Mouse (Mus musculus) heart, embryonic 11.5 days (tissue): Measurements from ENCODE around the gene Ubl4b. TPM values are rescaled to one million over a fixed set of nuclear protein-coding genes. Genes with fewer than 3 reads are reported as not detected.

Experiments
- ATAC-seq: fragments of 200-750 bp; cut with Nextera tagmentation; replicated peaks from 2 replicates; pipeline ENCODE4 v1.8.0; 2017; ENCODE audit warnings: moderate library complexity; ENCODE audit not compliant: insufficient number of reproducible peaks, low FRiP score, low TSS enrichment
- H3K27ac ChIP-seq: fragments of 300-500 bp; sonication (generic); 2 replicates; pipeline ENCODE4 v1.5.1; 2014; ENCODE audit warnings: mild to moderate bottlenecking, low read depth, low read length
- H3K27me3 ChIP-seq: fragments of 300-500 bp; sonication (generic); 2 replicates; pipeline ENCODE4 v1.6.1; 2014; ENCODE audit warnings: mild to moderate bottlenecking, low read length, mixed read lengths; ENCODE audit not compliant: control insufficient read depth, insufficient read depth
- H3K36me3 ChIP-seq: fragments of 300-500 bp; sonication (generic); 2 replicates; pipeline ENCODE4 v1.6.1; 2014; ENCODE audit warnings: mild to moderate bottlenecking, low read length, moderate library complexity, mixed read lengths; ENCODE audit not compliant: control insufficient read depth, insufficient read depth
- H3K4me1 ChIP-seq: fragments of 300-500 bp; sonication (generic); 2 replicates; pipeline ENCODE4 v1.6.1; 2014; ENCODE audit warnings: low read length; ENCODE audit not compliant: control insufficient read depth, insufficient read depth
- H3K4me2 ChIP-seq: fragments of 300-500 bp; sonication (generic); 2 replicates; pipeline ENCODE4 v1.6.1; 2014; ENCODE audit warnings: mild to moderate bottlenecking, moderate library complexity
- H3K4me3 ChIP-seq: fragments of 300-500 bp; sonication (generic); 2 replicates; pipeline ENCODE4 v1.5.1; 2014; ENCODE audit warnings: low read depth, low read length
- H3K9ac ChIP-seq: fragments of 300-500 bp; sonication (generic); 2 replicates; pipeline ENCODE4 v1.6.1; 2014; ENCODE audit warnings: mild to moderate bottlenecking, low read depth, low read length, moderate library complexity
- H3K9me3 ChIP-seq: fragments of 300-500 bp; sonication (generic); replicated peaks from 2 replicates; pipeline ENCODE4 v1.6.1; 2016; ENCODE audit warnings: low read length; ENCODE audit not compliant: control insufficient read depth
- WGBS: fragments of 180-500 bp; shearing (Covaris S2); extraction: QIAGEN DNeasy Blood & Tissue Kit; methylation state at CpG from one replicate; pipeline ENCODE4 v1.1.7; 2014; ENCODE audit not compliant: insufficient replicate concordance; 5-methylcytosine and 5-hydroxymethylcytosine counted together
- polyA plus RNA-seq: library from polyadenylated mRNA; unstranded; fragments of >200 nt; fragmentation: Nextera tagmentation; extraction: Ambion mirVana; gene quantifications from 2 replicates; pipeline ENCODE4 v1.2.1, GENCODE M21; 2014

Ubl4b gene
- polyA plus RNA-seq, 1 experiment from 2014 or later, result not detected

GRCm38 (mm10) chr3:107537504-107537889 is 17.4 kb downstream of the Ubl4b start:
- Histone ChIP-seq H3K27ac (no peak overlapping the region), H3K9ac (0 out of 2 replicates have a peak overlapping the region, but pooled peaks have one; percentile 61), H3K4me3 (peak overlapping the region; percentile 18), H3K36me3 (no peaks in the 10 kb centered on the region), H3K9me3 (no peaks in the 10 kb centered on the region), H3K4me2 (peak overlapping the region; percentile 58), H3K4me1 (peaks cover 13% of the 10 kb centered on the region; the same call in 1 of the 2 replicates), H3K27me3 (peaks cover 15% of the 10 kb centered on the region)
- WGBS, result 27% methylated on average over 8 of the region's 8 CpGs
- ATAC-seq, result no peak

GRCm38 (mm10) chr3:107536810-107537503 is 17.9 kb downstream of the Ubl4b start:
- peaks cover 15% of the 10 kb centered on the region for H3K27me3 ChIP-seq
- peak overlapping the region; percentile 18 for H3K4me3 ChIP-seq
- H3K36me3 ChIP-seq, result no peaks in the 10 kb centered on the region
- H3K9ac ChIP-seq, result peak overlapping the region; percentile 61; the same call in 1 of the 2 replicates
- no peak overlapping the region for H3K27ac ChIP-seq
- ATAC-seq, result 0 out of 2 replicates have a peak, but pooled peaks have one; percentile 35
- H3K9me3 ChIP-seq, result no peaks in the 10 kb centered on the region
- peak overlapping the region; percentile 58 for H3K4me2 ChIP-seq
- 5% methylated on average over 17 of the region's 17 CpGs for WGBS
- peaks cover 13% of the 10 kb centered on the region; the same call in 1 of the 2 replicates for H3K4me1 ChIP-seq

- 75% methylated on average over 7 of the region's 7 CpGs for WGBS
- Histone ChIP-seq H3K4me1 (peaks cover 13% of the 10 kb centered on the region; the same call in 1 of the 2 replicates), H3K9ac (no peak overlapping the region), H3K36me3 (no peaks in the 10 kb centered on the region), H3K27me3 (peaks cover 9% of the 10 kb centered on the region), H3K27ac (no peak overlapping the region), H3K4me3 (no peak overlapping the region), H3K9me3 (no peaks in the 10 kb centered on the region), H3K4me2 (no peak overlapping the region)
- ATAC-seq, result no peak
Measured at GRCm38 (mm10) chr3:107534951-107535350, 19.9 kb downstream of the Ubl4b start.

GRCm38 (mm10) chr3:107533532-107533931 is 21.3 kb downstream of the Ubl4b start:
- peaks cover 15% of the 10 kb centered on the region; the same call in 1 of the 2 replicates for H3K4me1 ChIP-seq
- WGBS, result 73% methylated on average over 4 of the region's 4 CpGs

GRCm38 (mm10) chr3:107530581-107530980 is 24.3 kb downstream of the Ubl4b start:
- no peak for ATAC-seq
- Histone ChIP-seq H3K4me2 (no peak overlapping the region), H3K36me3 (no peaks in the 10 kb centered on the region), H3K9ac (no peak overlapping the region), H3K9me3 (no peaks in the 10 kb centered on the region), H3K4me3 (no peak overlapping the region), H3K4me1 (peaks cover 2% of the 10 kb centered on the region; the same call in 1 of the 2 replicates), H3K27ac (no peak overlapping the region), H3K27me3 (no peaks in the 10 kb centered on the region; the same call in 1 of the 2 replicates)
- 78% methylated on average over 5 of the region's 5 CpGs for WGBS

More at GRCm38 (mm10) chr3:107533532-107533931, 21.3 kb downstream of the Ubl4b start:
- Histone ChIP-seq H3K4me2 (no peak overlapping the region), H3K9me3 (no peaks in the 10 kb centered on the region), H3K27ac (no peak overlapping the region), H3K27me3 (peaks cover 9% of the 10 kb centered on the region), H3K4me3 (no peak overlapping the region), H3K9ac (no peak overlapping the region), H3K36me3 (no peaks in the 10 kb centered on the region)
- no peak for ATAC-seq

- Histone ChIP-seq H3K36me3 (no peaks in the 10 kb centered on the region), H3K4me2 (no peak overlapping the region; the same call in 1 of the 2 replicates), H3K4me1 (peaks cover 2% of the 10 kb centered on the region; the same call in 1 of the 2 replicates), H3K27ac (no peak overlapping the region), H3K27me3 (no peaks in the 10 kb centered on the region), H3K9ac (no peak overlapping the region), H3K9me3 (no peaks in the 10 kb centered on the region), H3K4me3 (no peak overlapping the region)
- 76% methylated on average over 5 of the region's 5 CpGs for WGBS
- no peak for ATAC-seq
Measured at GRCm38 (mm10) chr3:107529182-107529581, 25.7 kb downstream of the Ubl4b start.

- Histone ChIP-seq H3K4me2 (peak overlapping the region; percentile 48), H3K9ac (no peak overlapping the region), H3K27me3 (no peaks in the 10 kb centered on the region), H3K36me3 (no peaks in the 10 kb centered on the region), H3K4me1 (peaks cover 2% of the 10 kb centered on the region; the same call in 1 of the 2 replicates), H3K9me3 (no peaks in the 10 kb centered on the region), H3K27ac (no peak overlapping the region), H3K4me3 (no peak overlapping the region)
- ATAC-seq, result peak; percentile 49; the same call in 1 of the 2 replicates
- 25% methylated on average over 9 of the region's 9 CpGs for WGBS
Measured at GRCm38 (mm10) chr3:107528401-107529118, 26.3 kb downstream of the Ubl4b start.

- H3K4me3 ChIP-seq, result no peak overlapping the region
- H3K4me2 ChIP-seq, result no peak overlapping the region
- H3K27ac ChIP-seq, result no peak overlapping the region
- WGBS, result 49% methylated on average over 6 of the region's 6 CpGs
- H3K36me3 ChIP-seq, result no peaks in the 10 kb centered on the region
- peaks cover 18% of the 10 kb centered on the region for H3K27me3 ChIP-seq
- ATAC-seq, result no peak
- peaks cover 2% of the 10 kb centered on the region; the same call in 1 of the 2 replicates for H3K4me1 ChIP-seq
- H3K9me3 ChIP-seq, result no peaks in the 10 kb centered on the region
- H3K9ac ChIP-seq, result no peak overlapping the region
Measured at GRCm38 (mm10) chr3:107524547-107524946, 30.3 kb downstream of the Ubl4b start.
